Mouse (Mus musculus) forebrain, embryonic 11.5 days (tissue): ENCODE data around the gene Tmem82. TPM values are rescaled to one million over a fixed set of nuclear protein-coding genes. Genes with fewer than 3 reads are reported as not detected.

Source experiments
- ATAC-seq: fragments of 200-750 bp; cut with Nextera tagmentation; replicated peaks from 2 replicates; pipeline ENCODE4 v1.8.0; 2017; ENCODE audit warnings: moderate TSS enrichment; ENCODE audit not compliant: low FRiP score
- DNase-seq: peaks from one replicate; pipeline ENCODE4 v3.0.0-alpha.2; 2017; ENCODE audit warnings: low spot score
- H3K27ac ChIP-seq: fragments of 300-500 bp; sonication (generic); 2 replicates; pipeline ENCODE4 v1.5.1; 2014; ENCODE audit warnings: low read depth, low read length
- H3K27me3 ChIP-seq: fragments of 300-500 bp; sonication (generic); 2 replicates; pipeline ENCODE4 v1.6.1; 2014; ENCODE audit warnings: mild to moderate bottlenecking, low read length, mixed read lengths; ENCODE audit not compliant: control insufficient read depth, insufficient read depth
- H3K36me3 ChIP-seq: fragments of 300-500 bp; sonication (generic); 2 replicates; pipeline ENCODE4 v1.6.1; 2014; ENCODE audit warnings: mild to moderate bottlenecking, low read length, moderate library complexity, mixed read lengths; ENCODE audit not compliant: control insufficient read depth, insufficient read depth
- H3K4me1 ChIP-seq: fragments of 300-500 bp; sonication (generic); replicated peaks from 2 replicates; pipeline ENCODE4 v1.6.1; 2014; ENCODE audit warnings: low read length, mixed read lengths; ENCODE audit not compliant: control insufficient read depth, insufficient read depth
- H3K4me2 ChIP-seq: fragments of 300-500 bp; sonication (generic); 2 replicates; pipeline ENCODE4 v1.6.1; 2014; ENCODE audit warnings: low read depth, mild to moderate bottlenecking, low read length, moderate library complexity, mixed read lengths; ENCODE audit not compliant: severe bottlenecking
- H3K4me3 ChIP-seq: fragments of 300-500 bp; sonication (generic); 2 replicates; pipeline ENCODE4 v1.5.1; 2014; ENCODE audit warnings: low read depth, low read length
- H3K9ac ChIP-seq: fragments of 300-500 bp; sonication (generic); 2 replicates; pipeline ENCODE4 v1.6.1; 2014; ENCODE audit warnings: low read length
- H3K9me3 ChIP-seq: fragments of 300-500 bp; sonication (generic); 2 replicates; pipeline ENCODE4 v1.6.1; 2016; ENCODE audit warnings: low read length, mixed read lengths; ENCODE audit not compliant: control insufficient read depth
- WGBS: fragments of 180-500 bp; shearing (Covaris S2); extraction: QIAGEN DNeasy Blood & Tissue Kit; methylation state at CpG from one replicate; pipeline ENCODE4 v1.1.7; 2014; 5-methylcytosine and 5-hydroxymethylcytosine counted together
- polyA plus RNA-seq: library from polyadenylated mRNA; unstranded; fragments of >200 nt; fragmentation: Nextera tagmentation; extraction: Ambion mirVana; gene quantifications from 2 replicates; pipeline ENCODE4 v1.2.1, GENCODE M21; 2014

The Tmem82 gene
- polyA plus RNA-seq, 1 experiment from 2014 or later: 0.28 TPM

- Histone ChIP-seq H3K27me3 (no peaks in the 10 kb centered on the region), H3K9me3 (no peaks in the 10 kb centered on the region), H3K27ac (no peak overlapping the region), H3K4me2 (no peak overlapping the region), H3K4me3 (no peak overlapping the region), H3K9ac (no peak overlapping the region), H3K36me3 (no peaks in the 10 kb centered on the region), H3K4me1 (no peaks in the 10 kb centered on the region)
- no peak for ATAC-seq
- no peak for DNase-seq
- 81% methylated on average over 6 of the region's 6 CpGs for WGBS
Observed at GRCm38 (mm10) chr4:141609538-141609937, 8.9 kb downstream of the Tmem82 start.

GRCm38 (mm10) chr4:141605861-141606260 lies 12.6 kb downstream of the Tmem82 start, which contains the start of gene Fblim1:
TSS of gene Fblim1 (minus strand) at chr4:141606096.
- no peak for ATAC-seq
- no peak for DNase-seq
- H3K4me1 ChIP-seq: no peaks in the 10 kb centered on the region
- no peak within 1 kb of the TSS for H3K9ac ChIP-seq
- H3K9me3 ChIP-seq: no peaks in the 10 kb centered on the region
- no peak within 1 kb of the TSS for H3K27ac ChIP-seq
- H3K27me3 ChIP-seq: peaks cover 2% of the 10 kb centered on the region; the same call in 1 of the 2 replicates
- H3K36me3 ChIP-seq: no peaks in the 10 kb centered on the region
- WGBS: 79% methylated on average over 11 of the region's 11 CpGs
- H3K4me3 ChIP-seq: no peak within 1 kb of the TSS
- no peak within 1 kb of the TSS for H3K4me2 ChIP-seq

- Histone ChIP-seq H3K9me3 (no peaks in the 10 kb centered on the region), H3K4me2 (no peak overlapping the region), H3K36me3 (no peaks in the 10 kb centered on the region), H3K4me3 (no peak overlapping the region), H3K27ac (no peak overlapping the region), H3K27me3 (peaks cover 2% of the 10 kb centered on the region; the same call in 1 of the 2 replicates), H3K4me1 (no peaks in the 10 kb centered on the region), H3K9ac (no peak overlapping the region)
- ATAC-seq (no peak), DNase-seq (no peak)
- 86% methylated on average over 5 of the region's 5 CpGs for WGBS
Observed at GRCm38 (mm10) chr4:141605421-141605820, 13.0 kb downstream of the Tmem82 start.

GRCm38 (mm10) chr4:141604493-141604892 lies 13.9 kb downstream of the Tmem82 start:
- H3K9me3 ChIP-seq: no peaks in the 10 kb centered on the region
- WGBS: 75% methylated on average over 8 of the region's 8 CpGs
- peaks cover 4% of the 10 kb centered on the region; the same call in 1 of the 2 replicates for H3K4me1 ChIP-seq
- ATAC-seq (no peak), DNase-seq (no peak)
- H3K36me3 ChIP-seq: no peaks in the 10 kb centered on the region
- peaks cover 10% of the 10 kb centered on the region for H3K27me3 ChIP-seq
- no peak overlapping the region for H3K4me3 ChIP-seq
- H3K4me2 ChIP-seq: no peak overlapping the region
- H3K9ac ChIP-seq: no peak overlapping the region
- no peak overlapping the region for H3K27ac ChIP-seq

- H3K4me1 ChIP-seq: peaks cover 10% of the 10 kb centered on the region; the same call in 1 of the 2 replicates
- peaks cover 16% of the 10 kb centered on the region for H3K27me3 ChIP-seq
- H3K27ac ChIP-seq: no peak overlapping the region
- 74% methylated on average over 4 of the region's 4 CpGs for WGBS
- DNase-seq: no peak
- no peaks in the 10 kb centered on the region for H3K9me3 ChIP-seq
- ATAC-seq: no peak
- H3K9ac ChIP-seq: no peak overlapping the region
- no peaks in the 10 kb centered on the region for H3K36me3 ChIP-seq
- H3K4me2 ChIP-seq: no peak overlapping the region
- H3K4me3 ChIP-seq: no peak overlapping the region
Observed at GRCm38 (mm10) chr4:141603921-141604320, 14.5 kb downstream of the Tmem82 start.

GRCm38 (mm10) chr4:141602523-141603223 lies 15.8 kb downstream of the Tmem82 start:
- Histone ChIP-seq H3K36me3 (no peaks in the 10 kb centered on the region), H3K27me3 (peaks cover 21% of the 10 kb centered on the region), H3K4me1 (peaks cover 16% of the 10 kb centered on the region; the same call in 1 of the 2 replicates), H3K4me3 (no peak overlapping the region), H3K27ac (no peak overlapping the region), H3K9ac (no peak overlapping the region), H3K4me2 (no peak overlapping the region), H3K9me3 (no peaks in the 10 kb centered on the region)
- WGBS: 82% methylated on average over 11 of the region's 11 CpGs
- DNase-seq: no peak
- ATAC-seq: no peak

- Histone ChIP-seq H3K4me3 (no peak overlapping the region), H3K36me3 (no peaks in the 10 kb centered on the region), H3K4me1 (peaks cover 16% of the 10 kb centered on the region; the same call in 1 of the 2 replicates), H3K9ac (no peak overlapping the region), H3K27ac (no peak overlapping the region), H3K27me3 (peaks cover 21% of the 10 kb centered on the region), H3K4me2 (no peak overlapping the region), H3K9me3 (no peaks in the 10 kb centered on the region)
- 63% methylated on average over 12 of the region's 12 CpGs for WGBS
- ATAC-seq (no peak), DNase-seq (no peak)
Observed at GRCm38 (mm10) chr4:141601148-141601862, 17.1 kb downstream of the Tmem82 start.

- DNase-seq (no peak), ATAC-seq (no peak)
- Histone ChIP-seq H3K27me3 (peaks cover 21% of the 10 kb centered on the region), H3K9ac (no peak overlapping the region), H3K9me3 (no peaks in the 10 kb centered on the region), H3K4me1 (peaks cover 16% of the 10 kb centered on the region; the same call in 1 of the 2 replicates), H3K4me3 (no peak overlapping the region), H3K4me2 (no peak overlapping the region), H3K27ac (no peak overlapping the region), H3K36me3 (no peaks in the 10 kb centered on the region)
- WGBS: 19% methylated on average over 6 of the region's 6 CpGs
Observed at GRCm38 (mm10) chr4:141600364-141600763, 18.1 kb downstream of the Tmem82 start.
